Mouse (Mus musculus) intestine, embryonic 16.5 days (tissue): ENCODE data around the gene Ppp2r3a. TPM values are rescaled to one million over a fixed set of nuclear protein-coding genes. Genes with fewer than 3 reads are reported as not detected.

Experiments used
- ATAC-seq: fragments of 200-750 bp; cut with Nextera tagmentation; 2 replicates; pipeline ENCODE4 v1.8.0; 2017; ENCODE audit warnings: moderate TSS enrichment, moderate library complexity
- H3K27ac ChIP-seq: fragments of 300-500 bp; sonication (generic); 2 replicates; pipeline ENCODE4 v1.5.1; 2014; ENCODE audit warnings: mild to moderate bottlenecking, low read length
- H3K27me3 ChIP-seq: fragments of 300-500 bp; sonication (generic); replicated peaks from 2 replicates; pipeline ENCODE4 v1.6.1; 2014; ENCODE audit warnings: low read length, control low read depth, mixed read lengths; ENCODE audit not compliant: control insufficient read depth, insufficient read depth
- H3K36me3 ChIP-seq: fragments of 300-500 bp; sonication (generic); 2 replicates; pipeline ENCODE4 v1.6.1; 2014; ENCODE audit warnings: low read length, control low read depth; ENCODE audit not compliant: control insufficient read depth, insufficient read depth
- H3K4me1 ChIP-seq: fragments of 300-500 bp; sonication (generic); 2 replicates; pipeline ENCODE4 v1.6.1; 2014; ENCODE audit warnings: low read length, control low read depth, mixed read lengths; ENCODE audit not compliant: control insufficient read depth, insufficient read depth
- H3K4me2 ChIP-seq: fragments of 300-500 bp; sonication (generic); 2 replicates; pipeline ENCODE4 v1.6.1; 2014; ENCODE audit warnings: low read depth, low read length, control low read depth
- H3K4me3 ChIP-seq: fragments of 300-500 bp; sonication (generic); 2 replicates; pipeline ENCODE4 v1.5.1; 2014; ENCODE audit warnings: mild to moderate bottlenecking, low read length
- H3K9ac ChIP-seq: fragments of 300-500 bp; sonication (generic); 2 replicates; pipeline ENCODE4 v1.6.1; 2014; ENCODE audit warnings: low read depth, low read length
- H3K9me3 ChIP-seq: fragments of 300-500 bp; sonication (generic); 2 replicates; pipeline ENCODE4 v1.6.1; 2016; ENCODE audit warnings: low read length, control low read depth; ENCODE audit not compliant: control insufficient read depth
- WGBS: fragments of 180-500 bp; shearing (Covaris S2); extraction: QIAGEN DNeasy Blood & Tissue Kit; methylation state at CpG from one replicate; pipeline ENCODE4 v1.1.7; 2014; 5-methylcytosine and 5-hydroxymethylcytosine counted together
- polyA plus RNA-seq: library from polyadenylated mRNA; unstranded; fragments of >200 nt; fragmentation: Nextera tagmentation; extraction: Ambion mirVana; gene quantifications from 2 replicates; pipeline ENCODE4 v1.2.1, GENCODE M21; 2015

The Ppp2r3a gene
- polyA plus RNA-seq, 1 experiment from 2014 or later: 7.4 TPM

- H3K4me2 ChIP-seq: no peak overlapping the region
- H3K27ac ChIP-seq: no peak overlapping the region
- H3K4me1 ChIP-seq: no peaks in the 10 kb centered on the region
- H3K27me3 ChIP-seq: no peaks in the 10 kb centered on the region
- ATAC-seq: no peak
- no peaks in the 10 kb centered on the region for H3K9me3 ChIP-seq
- 59% methylated on average over 2 of the region's 2 CpGs for WGBS
- H3K4me3 ChIP-seq: no peak overlapping the region
- H3K9ac ChIP-seq: no peak overlapping the region
- H3K36me3 ChIP-seq: no peaks in the 10 kb centered on the region
These were observed 7.9 kb downstream of the Ppp2r3a start for GRCm38 (mm10) chr9:101243711-101244110.

- Histone ChIP-seq H3K4me1 (no peaks in the 10 kb centered on the region), H3K9me3 (no peaks in the 10 kb centered on the region), H3K9ac (no peak overlapping the region), H3K36me3 (no peaks in the 10 kb centered on the region), H3K4me3 (no peak overlapping the region), H3K27me3 (no peaks in the 10 kb centered on the region), H3K27ac (no peak overlapping the region), H3K4me2 (no peak overlapping the region)
- no peak for ATAC-seq
- WGBS: 80% methylated on average over 3 of the region's 3 CpGs
These were observed 11.4 kb downstream of the Ppp2r3a start for GRCm38 (mm10) chr9:101240161-101240560.

GRCm38 (mm10) chr9:101235786-101236185 is 15.8 kb downstream of the Ppp2r3a start:
- no peaks in the 10 kb centered on the region for H3K9me3 ChIP-seq
- no peak overlapping the region for H3K27ac ChIP-seq
- no peak overlapping the region for H3K4me2 ChIP-seq
- no peaks in the 10 kb centered on the region for H3K36me3 ChIP-seq
- no peak overlapping the region for H3K9ac ChIP-seq
- 59% methylated on average over 2 of the region's 2 CpGs for WGBS
- no peak for ATAC-seq
- H3K27me3 ChIP-seq: no peaks in the 10 kb centered on the region
- H3K4me1 ChIP-seq: no peaks in the 10 kb centered on the region
- H3K4me3 ChIP-seq: no peak overlapping the region

- no peak overlapping the region for H3K4me2 ChIP-seq
- H3K27me3 ChIP-seq: no peaks in the 10 kb centered on the region
- H3K9ac ChIP-seq: no peak overlapping the region
- no peaks in the 10 kb centered on the region for H3K9me3 ChIP-seq
- no peak overlapping the region for H3K4me3 ChIP-seq
- no peak for ATAC-seq
- WGBS: 68% methylated on average over 6 of the region's 6 CpGs
- no peaks in the 10 kb centered on the region for H3K4me1 ChIP-seq
- no peak overlapping the region for H3K27ac ChIP-seq
- no peaks in the 10 kb centered on the region for H3K36me3 ChIP-seq
These were observed 19.6 kb downstream of the Ppp2r3a start for GRCm38 (mm10) chr9:101232034-101232433.

- no peak overlapping the region for H3K9ac ChIP-seq
- no peaks in the 10 kb centered on the region for H3K4me1 ChIP-seq
- WGBS: 95% methylated on average over 3 of the region's 3 CpGs
- H3K9me3 ChIP-seq: no peaks in the 10 kb centered on the region
- H3K36me3 ChIP-seq: no peaks in the 10 kb centered on the region
- no peak overlapping the region for H3K27ac ChIP-seq
- no peak overlapping the region for H3K4me3 ChIP-seq
- H3K27me3 ChIP-seq: no peaks in the 10 kb centered on the region
- ATAC-seq: no peak
- H3K4me2 ChIP-seq: no peak overlapping the region
These were observed 21.6 kb downstream of the Ppp2r3a start for GRCm38 (mm10) chr9:101230028-101230427.

- H3K27me3 ChIP-seq: no peaks in the 10 kb centered on the region
- H3K4me1 ChIP-seq: no peaks in the 10 kb centered on the region
- H3K4me3 ChIP-seq: no peak overlapping the region
- ATAC-seq: no peak
- H3K9me3 ChIP-seq: no peaks in the 10 kb centered on the region
- no peak overlapping the region for H3K4me2 ChIP-seq
- H3K36me3 ChIP-seq: no peaks in the 10 kb centered on the region
- no peak overlapping the region for H3K9ac ChIP-seq
- no peak overlapping the region for H3K27ac ChIP-seq
These were observed 22.7 kb downstream of the Ppp2r3a start for GRCm38 (mm10) chr9:101228892-101229291.

- Histone ChIP-seq H3K4me2 (no peak overlapping the region), H3K36me3 (no peaks in the 10 kb centered on the region), H3K4me3 (no peak overlapping the region), H3K27ac (no peak overlapping the region), H3K9me3 (no peaks in the 10 kb centered on the region), H3K27me3 (no peaks in the 10 kb centered on the region), H3K4me1 (no peaks in the 10 kb centered on the region), H3K9ac (no peak overlapping the region)
- peak; percentile 28; the same call in 1 of the 2 replicates for ATAC-seq
- 59% methylated on average over 1 of the region's 1 CpGs for WGBS
These were observed 43.6 kb downstream of the Ppp2r3a start for GRCm38 (mm10) chr9:101207984-101208383.

GRCm38 (mm10) chr9:101206516-101206915 is 45.1 kb downstream of the Ppp2r3a start:
- H3K9me3 ChIP-seq: no peaks in the 10 kb centered on the region

GRCm38 (mm10) chr9:101205216-101205615 is 46.4 kb downstream of the Ppp2r3a start:
- H3K4me3 ChIP-seq: no peak overlapping the region
- peaks cover 7% of the 10 kb centered on the region; the same call in 1 of the 2 replicates for H3K4me1 ChIP-seq
- no peak overlapping the region for H3K9ac ChIP-seq
- ATAC-seq: no peak
- H3K36me3 ChIP-seq: no peaks in the 10 kb centered on the region
- H3K27me3 ChIP-seq: no peaks in the 10 kb centered on the region
- no peaks in the 10 kb centered on the region for H3K9me3 ChIP-seq
- no peak overlapping the region for H3K27ac ChIP-seq
- no peak overlapping the region for H3K4me2 ChIP-seq
- WGBS: 73% methylated on average over 1 of the region's 1 CpGs

More at GRCm38 (mm10) chr9:101206516-101206915, 45.1 kb downstream of the Ppp2r3a start:
- no peaks in the 10 kb centered on the region for H3K4me1 ChIP-seq
- no peak overlapping the region for H3K27ac ChIP-seq
- H3K9ac ChIP-seq: no peak overlapping the region
- WGBS: 82% methylated on average over 4 of the region's 4 CpGs
- no peak for ATAC-seq
- H3K36me3 ChIP-seq: no peaks in the 10 kb centered on the region
- H3K27me3 ChIP-seq: no peaks in the 10 kb centered on the region
- no peak overlapping the region for H3K4me2 ChIP-seq
- H3K4me3 ChIP-seq: no peak overlapping the region

- Histone ChIP-seq H3K9me3 (no peaks in the 10 kb centered on the region), H3K4me2 (no peak overlapping the region), H3K4me3 (no peak overlapping the region), H3K27ac (no peak overlapping the region), H3K27me3 (no peaks in the 10 kb centered on the region), H3K9ac (no peak overlapping the region), H3K36me3 (no peaks in the 10 kb centered on the region), H3K4me1 (peaks cover 7% of the 10 kb centered on the region; the same call in 1 of the 2 replicates)
- 91% methylated on average over 3 of the region's 3 CpGs for WGBS
- no peak for ATAC-seq
These were observed 47.5 kb downstream of the Ppp2r3a start for GRCm38 (mm10) chr9:101204059-101204458.
